Mouse (Mus musculus): ENCODE results near the gene Cpn2. TPM values are rescaled to one million over a fixed set of nuclear protein-coding genes. Genes with fewer than 3 reads are reported as not detected.

Gene Cpn2
- total and polyA plus RNA-seq, 3 experiments, result not detected

DNA sequence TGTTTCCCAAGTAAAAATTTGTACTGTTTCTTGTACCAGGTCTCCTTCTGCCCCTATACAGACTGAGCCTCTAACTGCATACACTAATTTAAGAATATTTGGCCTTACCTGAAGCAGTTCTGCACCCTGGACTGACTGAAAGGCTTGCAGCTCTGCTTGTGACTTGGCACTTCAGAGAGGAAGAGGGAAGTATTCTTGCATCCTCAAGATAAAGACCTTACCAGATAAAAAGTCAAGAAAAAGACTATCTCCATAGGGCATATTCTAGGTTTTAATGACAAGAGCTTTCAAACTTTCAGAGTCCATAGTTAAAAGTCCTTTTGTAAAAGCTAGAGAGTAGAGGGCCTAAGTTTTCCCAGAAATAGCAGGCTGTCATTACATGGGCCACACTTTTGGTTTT, 43.3 kb upstream of the Cpn2 start, which contains the start of gene Gp5:
Gene Gp5, minus strand, starts transcription at position 133 of the 400 bp plus-strand sequence.
- TF ChIP-seq GABPA (IDR thresholded peaks at IDR 0.05; ENCODE audit: insufficient replicate concordance, low read depth, low read length), result no peak
- TF ChIP-seq TBP (conservative IDR thresholded peaks at IDR 0.05; ENCODE audit: low read depth, low read length), result no peak
- TF ChIP-seq CHD2 (IDR thresholded peaks at IDR 0.05; ENCODE audit: low read length), result no peak
- no peak for TF ChIP-seq MXI1 (IDR thresholded peaks at IDR 0.05; ENCODE audit: low read depth, low read length)
- no peak within 1 kb of the TSS; the same call in 1 of the 2 replicates for H3K27ac ChIP-seq (ENCODE audit: insufficient read depth, low read depth)
- peaks cover 10 to 48% of the 10 kb centered on the region in 2 experiments for H3K36me3 ChIP-seq (replicated peaks in 1 of 2; ENCODE audit: control insufficient read depth in 1 of 2, insufficient read depth in 1 of 2, low read length in 1 of 2)
- DNase-seq (ENCODE audit: extremely low read depth), result no peak
- peaks cover 7% of the 10 kb centered on the region for H3K9me3 ChIP-seq (replicated peaks; ENCODE audit: low read length)
- H3K4me3 ChIP-seq (replicated peaks in 1 of 3; ENCODE audit: low read depth in 2 of 3, low read length in 2 of 3, poor library complexity in 1 of 3), result no peak within 1 kb of the TSS
- no peak within 1 kb of the TSS for H3K4me2 ChIP-seq (ENCODE audit: insufficient read depth, low read depth, poor library complexity, severe bottlenecking)
- in situ Hi-C loops (cut with MboI; ENCODE audit: low pct_ligation_motif_present, low pct_unique_long_range_greater_than_20kb, low sequenced_read_pairs), result no loop called here
- H3K9ac ChIP-seq (ENCODE audit: insufficient read depth, low read depth), result no peak within 1 kb of the TSS
- dilution Hi-C loops (cut with MboI; ENCODE audit: extremely low pct_ligation_motif_present, extremely low pct_unique_long_range_greater_than_20kb, low sequenced_read_pairs), result no loop called here
- H3K27me3 ChIP-seq (replicated peaks), result no peaks in the 10 kb centered on the region
- H3K79me2 ChIP-seq (replicated peaks; ENCODE audit: control insufficient read depth, extremely low read depth, insufficient read depth, poor library complexity, severe bottlenecking), result no peaks in the 10 kb centered on the region
- 0 out of 4 replicates have a peak, but pooled peaks cover 0 to 4% of the 10 kb centered on the region in 2 experiments for H3K4me1 ChIP-seq (ENCODE audit: control insufficient read depth in 1 of 2, insufficient read depth in 2 of 2)

DNA sequence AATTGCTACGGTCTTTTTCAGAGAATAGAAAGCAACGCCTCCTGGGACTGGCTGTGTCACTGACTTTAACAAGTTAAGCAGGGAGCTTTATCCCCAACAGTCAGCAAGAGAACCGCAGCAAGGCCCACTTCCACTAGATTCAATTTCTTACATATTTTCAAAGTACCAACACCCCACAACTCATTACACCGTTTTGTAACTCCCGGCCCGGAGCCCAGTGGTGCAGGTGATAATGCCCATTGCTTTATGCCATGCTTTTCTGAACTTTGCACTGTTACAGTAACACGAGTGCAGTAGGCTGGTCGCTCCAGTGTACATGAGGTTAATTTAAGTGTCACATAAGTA, 42.8 kb upstream of the Cpn2 start:
- Histone ChIP-seq H3K9ac (ENCODE audit: insufficient read depth, low read depth) (no peak overlapping the region), H3K36me3 (replicated peaks in 1 of 2; ENCODE audit: control insufficient read depth in 1 of 2, insufficient read depth in 1 of 2, low read length in 1 of 2) (peaks cover 8 to 44% of the 10 kb centered on the region in 2 experiments), H3K4me1 (ENCODE audit: control insufficient read depth in 1 of 2, insufficient read depth in 2 of 2) (0 out of 4 replicates have a peak, but pooled peaks cover 0 to 4% of the 10 kb centered on the region in 2 experiments), H3K27me3 (replicated peaks) (no peaks in the 10 kb centered on the region), H3K4me2 (ENCODE audit: insufficient read depth, low read depth, poor library complexity, severe bottlenecking) (no peak overlapping the region), H3K9me3 (replicated peaks; ENCODE audit: low read length) (peaks cover 7% of the 10 kb centered on the region), H3K27ac (ENCODE audit: insufficient read depth, low read depth) (no peak overlapping the region), H3K4me3 (replicated peaks in 1 of 3; ENCODE audit: low read depth in 2 of 3, low read length in 2 of 3, poor library complexity in 1 of 3) (no peak overlapping the region), H3K79me2 (replicated peaks; ENCODE audit: control insufficient read depth, extremely low read depth, insufficient read depth, poor library complexity, severe bottlenecking) (no peaks in the 10 kb centered on the region)
- in situ Hi-C loops (cut with MboI; ENCODE audit: low pct_ligation_motif_present, low pct_unique_long_range_greater_than_20kb, low sequenced_read_pairs) (no loop called here), dilution Hi-C loops (cut with MboI; ENCODE audit: extremely low pct_ligation_motif_present, extremely low pct_unique_long_range_greater_than_20kb, low sequenced_read_pairs) (no loop called here)
- TF ChIP-seq GABPA (IDR thresholded peaks at IDR 0.05; ENCODE audit: insufficient replicate concordance, low read depth, low read length) (no peak), HCFC1 (IDR thresholded peaks at IDR 0.05; ENCODE audit: low read depth, low read length) (no peak), E2F4 (IDR thresholded peaks at IDR 0.05; ENCODE audit: insufficient replicate concordance, low read depth, low read length) (no peak), CHD1 (IDR thresholded peaks at IDR 0.05; ENCODE audit: low read depth, low read length) (no peak), JUN (IDR thresholded peaks at IDR 0.05; ENCODE audit: insufficient read depth, low read depth, low read length) (no peak), MXI1 (IDR thresholded peaks at IDR 0.05; ENCODE audit: low read depth, low read length) (no peak), MAX (IDR thresholded peaks at IDR 0.05; ENCODE audit: low read length) (no peak), KAT2A (IDR thresholded peaks at IDR 0.05; ENCODE audit: insufficient replicate concordance, low read length) (no peak)
- no peak for DNase-seq (ENCODE audit: extremely low read depth)

- Histone ChIP-seq H3K9me3 (replicated peaks; ENCODE audit: low read length) (peaks cover 7% of the 10 kb centered on the region), H3K4me3 (replicated peaks in 1 of 3; ENCODE audit: low read depth in 2 of 3, low read length in 2 of 3, poor library complexity in 1 of 3) (no peak overlapping the region), H3K4me1 (ENCODE audit: control insufficient read depth in 1 of 2, insufficient read depth in 2 of 2) (peaks cover 0 to 8% of the 10 kb centered on the region in 2 experiments; a peak in 2 of 4 replicates), H3K27me3 (replicated peaks) (no peaks in the 10 kb centered on the region), H3K4me2 (ENCODE audit: insufficient read depth, low read depth, poor library complexity, severe bottlenecking) (no peak overlapping the region), H3K79me2 (replicated peaks; ENCODE audit: control insufficient read depth, extremely low read depth, insufficient read depth, poor library complexity, severe bottlenecking) (no peaks in the 10 kb centered on the region), H3K27ac (ENCODE audit: insufficient read depth, low read depth) (no peak overlapping the region; the same call in 1 of the 2 replicates), H3K36me3 (replicated peaks in 1 of 2; ENCODE audit: control insufficient read depth in 1 of 2, insufficient read depth in 1 of 2, low read length in 1 of 2) (peaks cover 4 to 40% of the 10 kb centered on the region in 2 experiments), H3K9ac (ENCODE audit: insufficient read depth, low read depth) (no peak overlapping the region)
- DNase-seq (ENCODE audit: extremely low read depth), result no peak
- in situ Hi-C loops (cut with MboI; ENCODE audit: low pct_ligation_motif_present, low pct_unique_long_range_greater_than_20kb, low sequenced_read_pairs), result no loop called here
- TF ChIP-seq JUN (IDR thresholded peaks at IDR 0.05; ENCODE audit: insufficient read depth, low read depth, low read length) (no peak), POLR2AphosphoS2 (IDR thresholded peaks at IDR 0.05; ENCODE audit: low read depth, low read length) (no peak), MYC (IDR thresholded peaks at IDR 0.05; ENCODE audit: low read depth, low read length) (no peak), RCOR1 (conservative IDR thresholded peaks at IDR 0.05; ENCODE audit: low read depth, low read length) (no peak), UBTF (IDR thresholded peaks at IDR 0.05; ENCODE audit: low read depth, low read length) (no peak), ZNF384 (IDR thresholded peaks at IDR 0.05; ENCODE audit: low read depth, low read length) (no peak), MXI1 (IDR thresholded peaks at IDR 0.05; ENCODE audit: low read depth, low read length) (no peak), JUND (conservative IDR thresholded peaks at IDR 0.05; ENCODE audit: low read depth, low read length) (no peak), CHD2 (IDR thresholded peaks at IDR 0.05; ENCODE audit: low read length) (no peak), SMC3 (IDR thresholded peaks at IDR 0.05; ENCODE audit: low read depth, low read length) (no peak), BHLHE40 (IDR thresholded peaks at IDR 0.05; ENCODE audit: low read depth, low read length) (no peak), MAX (IDR thresholded peaks at IDR 0.05; ENCODE audit: low read length) (no peak), USF2 (conservative IDR thresholded peaks at IDR 0.05; ENCODE audit: low read depth, low read length) (no peak), ZC3H11A (IDR thresholded peaks at IDR 0.05; ENCODE audit: low read depth, low read length) (no peak)
- dilution Hi-C loops (cut with MboI; ENCODE audit: extremely low pct_ligation_motif_present, extremely low pct_unique_long_range_greater_than_20kb, low sequenced_read_pairs), result no loop called here
Measured at GRCm38 (mm10) chr16:30309395-30310170, 42.3 kb upstream of the Cpn2 start.
